Comparison of ENCODE assay signal across 16 mouse cellular contexts in genomic region chr5:136867706-136868105, GRCm38 (mm10). TPM values are rescaled to one million over a fixed set of nuclear protein-coding genes. Genes with fewer than 3 reads are reported as not detected.
"Had no signal": no experiment of that assay in that cellular context is flagged by ENCODE, and none has a peak within 500 bp of the region (broad histone marks: within the 10 kb centered on the region; RNA-seq: fewer than 3 reads in every experiment).

No protein-coding gene starts in this region.

- ATAC-seq: intestine, postnatal 0 days had no signal

- H3K36me3 ChIP-seq: neural tube, embryonic 13.5 days had no signal

- H3K9ac ChIP-seq: liver, embryonic 14.5 days; neural tube, embryonic 13.5 days had no signal

- H3K27ac ChIP-seq: kidney, postnatal 0 days; liver, embryonic 14.5 days; neural tube, embryonic 13.5 days had no signal

- H3K9me3 ChIP-seq: neural tube, embryonic 13.5 days had no signal

- H3K4me2 ChIP-seq: neural tube, embryonic 13.5 days had no signal

- DNase-seq: kidney, adult 8-10 months; kidney, postnatal 36 days; lung, adult 18-20 months; midbrain, embryonic 14.5 days; retina, postnatal 1 day; right cerebral cortex, postnatal 4 days; spleen, adult 18-20 months; thymus, adult 18-20 months; thymus, postnatal 25 days had no signal

- H3K27me3 ChIP-seq: neural tube, embryonic 13.5 days had no signal

- H3K4me3 ChIP-seq: neural tube, embryonic 13.5 days had no signal

RNA-seq across cellular contexts. Expression of gene Col26a1, which starts 15.3 kb away (rescaled TPM):
- total RNA-seq: liver, adult 2 months; megakaryocyte progenitor cell, adult 5-6 weeks; monocyte, adult 5-6 weeks had no signal
- polyA plus RNA-seq: liver, adult 2 months had no signal
